Mouse (Mus musculus) limb, embryonic 11.5 days (tissue): ENCODE measurements at regions not wholly inside any gene's neighbourhood (a gene's known extent, or its start where the extent isn't known, plus 50 kb on each side); places are given as distances from the start of the nearest gene placed in this dataset.
A peak's percentile ranks its signal among the peaks of the same experiment; 100 is the strongest.
"Not testable (repeated sequence)": the region's sequence is repeated elsewhere in the genome, so short reads cannot be mapped to it uniquely, and the experiment has no call there.

ENCODE experiments used
- ATAC-seq: fragments of 200-750 bp; cut with Nextera tagmentation; 2 replicates; pipeline ENCODE4 v1.8.0; 2017; ENCODE audit warnings: low read depth; ENCODE audit not compliant: insufficient number of reproducible peaks, low FRiP score, low TSS enrichment
- DNase-seq: peaks from one replicate; pipeline ENCODE4 v3.0.0-alpha.2; 2015; ENCODE audit warnings: low spot score
- H3K27ac ChIP-seq: fragments of 300-500 bp; sonication (generic); replicated peaks from 2 replicates; pipeline ENCODE4 v1.5.1; 2014; ENCODE audit warnings: low read depth, mild to moderate bottlenecking, low read length
- H3K27me3 ChIP-seq: fragments of 300-500 bp; sonication (generic); 2 replicates; pipeline ENCODE4 v1.6.1; 2014; ENCODE audit warnings: mild to moderate bottlenecking, low read length, mixed read lengths; ENCODE audit not compliant: control insufficient read depth, insufficient read depth
- H3K36me3 ChIP-seq: fragments of 300-500 bp; sonication (generic); 2 replicates; pipeline ENCODE4 v1.6.1; 2014; ENCODE audit warnings: mild to moderate bottlenecking, low read length, moderate library complexity, mixed read lengths; ENCODE audit not compliant: control insufficient read depth, insufficient read depth
- H3K4me1 ChIP-seq: fragments of 300-500 bp; sonication (generic); 2 replicates; pipeline ENCODE4 v1.6.1; 2014; ENCODE audit warnings: low read length, mixed read lengths; ENCODE audit not compliant: control insufficient read depth, insufficient read depth
- H3K4me2 ChIP-seq: fragments of 300-500 bp; sonication (generic); 2 replicates; pipeline ENCODE4 v1.6.1; 2014; ENCODE audit warnings: low read depth, mild to moderate bottlenecking, moderate library complexity; ENCODE audit not compliant: severe bottlenecking
- H3K4me3 ChIP-seq: fragments of 300-500 bp; sonication (generic); 2 replicates; pipeline ENCODE4 v1.5.1; 2014; ENCODE audit warnings: low read depth, low read length
- H3K9ac ChIP-seq: fragments of 300-500 bp; sonication (generic); 2 replicates; pipeline ENCODE4 v1.6.1; 2014; ENCODE audit warnings: mild to moderate bottlenecking, low read length
- H3K9me3 ChIP-seq: fragments of 300-500 bp; sonication (generic); 2 replicates; pipeline ENCODE4 v1.6.1; 2016; ENCODE audit warnings: low read length; ENCODE audit not compliant: control insufficient read depth
- WGBS: fragments of 180-500 bp; shearing (Covaris S2); extraction: QIAGEN DNeasy Blood & Tissue Kit; methylation state at CpG from one replicate; pipeline ENCODE4 v1.1.7; 2014; 5-methylcytosine and 5-hydroxymethylcytosine counted together

GRCm38 (mm10) chr4:23050701-23051317 lies 562.6 kb upstream of the Pou3f2 start:
- H3K4me2 ChIP-seq: no peak overlapping the region

GRCm38 (mm10) chr4:23037784-23038183 lies 549.6 kb upstream of the Pou3f2 start:
- Histone ChIP-seq H3K4me2 (no peak overlapping the region), H3K4me1 (no peaks in the 10 kb centered on the region), H3K36me3 (no peaks in the 10 kb centered on the region), H3K9me3 (no peaks in the 10 kb centered on the region), H3K9ac (no peak overlapping the region), H3K27me3 (no peaks in the 10 kb centered on the region), H3K4me3 (no peak overlapping the region), H3K27ac (no peak overlapping the region)
- DNase-seq (no peak), ATAC-seq (no peak)
- 76% methylated on average over 6 of the region's 6 CpGs for WGBS

More at GRCm38 (mm10) chr4:23050701-23051317, 562.6 kb upstream of the Pou3f2 start:
- DNase-seq: no peak
- WGBS: 84% methylated on average over 9 of the region's 9 CpGs
- Histone ChIP-seq H3K27ac (no peak overlapping the region), H3K9ac (no peak overlapping the region), H3K9me3 (no peaks in the 10 kb centered on the region), H3K36me3 (no peaks in the 10 kb centered on the region), H3K4me3 (no peak overlapping the region), H3K27me3 (no peaks in the 10 kb centered on the region), H3K4me1 (no peaks in the 10 kb centered on the region)
- ATAC-seq: no peak

- H3K4me3 ChIP-seq: no peak overlapping the region
- H3K9me3 ChIP-seq: no peaks in the 10 kb centered on the region
- H3K9ac ChIP-seq: no peak overlapping the region
- H3K27ac ChIP-seq: no peak overlapping the region
- no peaks in the 10 kb centered on the region for H3K4me1 ChIP-seq
- ATAC-seq (no peak), DNase-seq (no peak)
- H3K4me2 ChIP-seq: no peak overlapping the region
- 90% methylated on average over 2 of the region's 2 CpGs for WGBS
- H3K27me3 ChIP-seq: no peaks in the 10 kb centered on the region
- H3K36me3 ChIP-seq: no peaks in the 10 kb centered on the region
These were observed 543.1 kb upstream of the Pou3f2 start for GRCm38 (mm10) chr4:23031271-23031670.

- no peaks in the 10 kb centered on the region for H3K27me3 ChIP-seq
- H3K36me3 ChIP-seq: no peaks in the 10 kb centered on the region
- WGBS: 65% methylated on average over 2 of the region's 2 CpGs
- H3K9ac ChIP-seq: no peak overlapping the region
- H3K4me2 ChIP-seq: no peak overlapping the region
- no peaks in the 10 kb centered on the region for H3K4me1 ChIP-seq
- H3K4me3 ChIP-seq: no peak overlapping the region
- ATAC-seq (no peak), DNase-seq (no peak)
- no peak overlapping the region for H3K27ac ChIP-seq
- no peaks in the 10 kb centered on the region for H3K9me3 ChIP-seq
These were observed 534.0 kb upstream of the Pou3f2 start for GRCm38 (mm10) chr4:23022177-23022576.

- 84% methylated on average over 2 of the region's 2 CpGs for WGBS
These were observed 522.2 kb upstream of the Pou3f2 start for GRCm38 (mm10) chr4:23010346-23010745.

GRCm38 (mm10) chr4:23009196-23009595 lies 521.0 kb upstream of the Pou3f2 start:
- not testable (repeated sequence) for H3K9ac ChIP-seq, H3K4me1 ChIP-seq, ATAC-seq, H3K4me2 ChIP-seq, H3K27ac ChIP-seq, H3K27me3 ChIP-seq, H3K36me3 ChIP-seq, H3K9me3 ChIP-seq, DNase-seq, H3K4me3 ChIP-seq
- WGBS: 79% methylated on average over 3 of the region's 3 CpGs

More at GRCm38 (mm10) chr4:23010346-23010745, 522.2 kb upstream of the Pou3f2 start:
- no peak for ATAC-seq
- H3K36me3 ChIP-seq: no peaks in the 10 kb centered on the region
- no peak overlapping the region for H3K4me3 ChIP-seq
- no peaks in the 10 kb centered on the region for H3K27me3 ChIP-seq
- no peak overlapping the region for H3K27ac ChIP-seq
- H3K4me1 ChIP-seq: no peaks in the 10 kb centered on the region
- DNase-seq: no peak
- H3K9me3 ChIP-seq: no peaks in the 10 kb centered on the region
- H3K9ac ChIP-seq: no peak overlapping the region
- no peak overlapping the region for H3K4me2 ChIP-seq

- DNase-seq (no peak), ATAC-seq (no peak)
- no peak overlapping the region for H3K27ac ChIP-seq
- H3K4me3 ChIP-seq: no peak overlapping the region
- H3K4me2 ChIP-seq: no peak overlapping the region
- no peak overlapping the region for H3K9ac ChIP-seq
- no peaks in the 10 kb centered on the region for H3K36me3 ChIP-seq
- no peaks in the 10 kb centered on the region for H3K27me3 ChIP-seq
- 35% methylated on average over 4 of the region's 4 CpGs for WGBS
- no peaks in the 10 kb centered on the region for H3K9me3 ChIP-seq
- peaks cover 10% of the 10 kb centered on the region for H3K4me1 ChIP-seq
These were observed 510.8 kb upstream of the Pou3f2 start for GRCm38 (mm10) chr4:22998994-22999393.

GRCm38 (mm10) chr4:22997198-22997985 lies 509.2 kb upstream of the Pou3f2 start:
- peak; percentile 71 for DNase-seq
- H3K4me1 ChIP-seq: peaks cover 10% of the 10 kb centered on the region
- ATAC-seq: peak; percentile 80
- H3K9ac ChIP-seq: no peak overlapping the region
- H3K27me3 ChIP-seq: no peaks in the 10 kb centered on the region
- 25% methylated on average over 4 of the region's 4 CpGs for WGBS
- H3K9me3 ChIP-seq: no peaks in the 10 kb centered on the region
- H3K4me3 ChIP-seq: no peak overlapping the region
- H3K4me2 ChIP-seq: no peak overlapping the region
- H3K36me3 ChIP-seq: no peaks in the 10 kb centered on the region
- no peak overlapping the region for H3K27ac ChIP-seq
